Mouse (Mus musculus): ENCODE results near the gene Nudt15. TPM values are rescaled to one million over a fixed set of nuclear protein-coding genes. Genes with fewer than 3 reads are reported as not detected.
"Not testable (repeated sequence)": the region's sequence is repeated elsewhere in the genome, so short reads cannot be mapped to it uniquely, and the experiment has no call there.

Nudt15 gene
- polyA plus RNA-seq (2014; fragmentation: Nextera tagmentation; extraction: Ambion mirVana): 4.2 and 5.6 TPM in 2 replicates

DNA sequence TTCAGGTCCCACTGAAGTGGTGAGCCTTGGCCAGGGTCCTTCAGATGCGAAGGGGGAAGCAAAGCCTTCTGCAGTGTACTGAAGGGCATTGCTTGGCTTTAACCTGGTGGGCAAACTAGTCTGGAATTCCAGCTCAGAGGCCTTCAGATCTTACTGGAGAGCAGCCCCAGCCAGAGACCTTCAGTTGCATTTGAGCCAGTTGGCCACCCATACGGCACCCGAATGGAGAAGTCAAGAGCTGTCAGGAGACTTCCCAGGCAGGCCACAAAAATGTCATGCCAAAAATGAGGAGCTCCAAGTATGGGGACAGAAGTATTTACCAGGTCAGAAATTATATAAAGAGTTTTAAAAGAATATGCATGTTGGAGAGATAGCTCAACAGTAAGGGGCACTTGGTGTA lies at the start of gene Nudt15:
Nudt15 (minus strand) TSS at position 192 of the 400 bp plus-strand sequence.
- peaks cover 5% of the 10 kb centered on the region; the same call in 1 of the 2 replicates for H3K4me1 ChIP-seq (ENCODE audit: control insufficient read depth, insufficient read depth, low read length)
- H3K9me3 ChIP-seq (replicated peaks; ENCODE audit: control insufficient read depth, low read length): no peaks in the 10 kb centered on the region
- H3K4me3 ChIP-seq (ENCODE audit: low read depth, low read length): no peak within 1 kb of the TSS
- WGBS (ENCODE audit: insufficient replicate concordance): 83% methylated on average over 3 of the region's 3 CpGs
- H3K27ac ChIP-seq (ENCODE audit: low read depth, low read length): no peak within 1 kb of the TSS
- no peak for ATAC-seq (replicated peaks; ENCODE audit: insufficient number of reproducible peaks, low FRiP score, low TSS enrichment)
- no peaks in the 10 kb centered on the region for H3K27me3 ChIP-seq (ENCODE audit: control insufficient read depth, insufficient read depth, low read length)
- no peak within 1 kb of the TSS for H3K4me2 ChIP-seq
- no peak within 1 kb of the TSS for H3K9ac ChIP-seq (ENCODE audit: low read depth, low read length)
- no peaks in the 10 kb centered on the region for H3K36me3 ChIP-seq (ENCODE audit: control insufficient read depth, insufficient read depth, low read length)

GRCm38 (mm10) chr14:73592166-73592565 lies 44.1 kb upstream of the Nudt15 start:
- no peak for ATAC-seq (replicated peaks; ENCODE audit: insufficient number of reproducible peaks, low FRiP score, low TSS enrichment)
- WGBS (ENCODE audit: insufficient replicate concordance): 77% methylated on average over 1 of the region's 1 CpGs
- H3K36me3 ChIP-seq (ENCODE audit: control insufficient read depth, insufficient read depth, low read length): peaks cover 8% of the 10 kb centered on the region

DNA sequence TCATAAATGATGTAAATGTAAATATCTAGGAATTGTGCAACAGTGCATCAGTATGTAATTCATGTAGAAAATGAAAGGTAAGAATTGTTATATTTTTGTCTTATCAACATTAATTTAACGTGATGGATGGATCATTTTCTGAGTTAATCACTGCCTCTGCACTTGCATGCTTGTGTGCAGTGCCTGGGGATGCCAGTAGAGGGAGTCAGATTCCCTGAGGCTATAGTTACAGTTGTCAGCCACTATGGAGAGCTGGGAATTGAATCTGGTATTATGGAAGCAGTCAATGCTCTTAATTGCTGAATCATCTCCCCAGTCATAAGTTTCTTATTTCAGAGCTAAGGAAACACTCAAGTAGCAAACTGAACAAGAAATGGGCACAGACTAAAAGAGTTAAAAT lies 40.0 kb upstream of the Nudt15 start:
- Histone ChIP-seq H3K4me3 (ENCODE audit: low read depth, low read length) (no peak overlapping the region), H3K4me2 (no peak overlapping the region), H3K36me3 (ENCODE audit: control insufficient read depth, insufficient read depth, low read length) (peaks cover 8% of the 10 kb centered on the region), H3K9ac (ENCODE audit: low read depth, low read length) (no peak overlapping the region), H3K9me3 (replicated peaks; ENCODE audit: control insufficient read depth, low read length) (no peaks in the 10 kb centered on the region), H3K27ac (ENCODE audit: low read depth, low read length) (no peak overlapping the region), H3K4me1 (ENCODE audit: control insufficient read depth, insufficient read depth, low read length) (no peaks in the 10 kb centered on the region), H3K27me3 (ENCODE audit: control insufficient read depth, insufficient read depth, low read length) (no peaks in the 10 kb centered on the region)
- no peak for ATAC-seq (replicated peaks; ENCODE audit: insufficient number of reproducible peaks, low FRiP score, low TSS enrichment)
- 67% methylated on average over 1 of the region's 1 CpGs for WGBS (ENCODE audit: insufficient replicate concordance)

More at GRCm38 (mm10) chr14:73592166-73592565, 44.1 kb upstream of the Nudt15 start:
- Histone ChIP-seq H3K9me3 (replicated peaks; ENCODE audit: control insufficient read depth, low read length) (no peaks in the 10 kb centered on the region), H3K9ac (ENCODE audit: low read depth, low read length) (no peak overlapping the region), H3K27me3 (ENCODE audit: control insufficient read depth, insufficient read depth, low read length) (no peaks in the 10 kb centered on the region), H3K27ac (ENCODE audit: low read depth, low read length) (no peak overlapping the region), H3K4me1 (ENCODE audit: control insufficient read depth, insufficient read depth, low read length) (no peaks in the 10 kb centered on the region), H3K4me3 (ENCODE audit: low read depth, low read length) (no peak overlapping the region), H3K4me2 (no peak overlapping the region)

DNA sequence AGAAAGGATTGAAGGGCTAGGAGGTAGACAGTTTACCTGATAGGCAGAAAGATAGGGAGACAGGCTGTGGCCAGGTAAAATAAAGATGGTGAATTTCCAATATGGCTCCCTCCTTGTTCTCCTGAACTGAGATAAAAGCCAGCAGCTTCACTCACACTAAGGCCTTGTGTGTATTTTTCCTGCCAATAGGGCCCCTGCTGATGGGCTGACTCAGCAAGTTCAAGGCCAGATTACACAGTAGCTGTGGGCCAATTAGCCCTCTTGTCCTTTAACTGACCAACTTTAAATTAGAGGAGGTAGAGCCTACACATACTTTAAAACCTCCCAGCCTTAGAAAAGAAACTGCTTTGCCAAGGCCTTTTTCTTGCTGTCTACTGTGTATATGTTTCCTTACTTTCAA lies 28.3 kb upstream of the Nudt15 start:
- peaks cover 6% of the 10 kb centered on the region; the same call in 1 of the 2 replicates for H3K36me3 ChIP-seq (ENCODE audit: control insufficient read depth, insufficient read depth, low read length)
- H3K9me3 ChIP-seq (replicated peaks; ENCODE audit: control insufficient read depth, low read length): no peaks in the 10 kb centered on the region
- H3K4me1 ChIP-seq (ENCODE audit: control insufficient read depth, insufficient read depth, low read length): no peaks in the 10 kb centered on the region
- no peak overlapping the region for H3K27ac ChIP-seq (ENCODE audit: low read depth, low read length)
- no peak overlapping the region for H3K9ac ChIP-seq (ENCODE audit: low read depth, low read length)
- no peak overlapping the region for H3K4me3 ChIP-seq (ENCODE audit: low read depth, low read length)
- no peak for ATAC-seq (replicated peaks; ENCODE audit: insufficient number of reproducible peaks, low FRiP score, low TSS enrichment)
- no peak overlapping the region for H3K4me2 ChIP-seq
- H3K27me3 ChIP-seq (ENCODE audit: control insufficient read depth, insufficient read depth, low read length): no peaks in the 10 kb centered on the region

GRCm38 (mm10) chr14:73574053-73574452 lies 26.0 kb upstream of the Nudt15 start:
- no peak overlapping the region for H3K27ac ChIP-seq (ENCODE audit: low read depth, low read length)

GRCm38 (mm10) chr14:73571143-73571542 lies 23.1 kb upstream of the Nudt15 start:
- no peak for ATAC-seq (replicated peaks; ENCODE audit: insufficient number of reproducible peaks, low FRiP score, low TSS enrichment)
- Histone ChIP-seq H3K4me3 (ENCODE audit: low read depth, low read length) (no peak overlapping the region), H3K9ac (ENCODE audit: low read depth, low read length) (no peak overlapping the region), H3K27me3 (ENCODE audit: control insufficient read depth, insufficient read depth, low read length) (no peaks in the 10 kb centered on the region), H3K27ac (ENCODE audit: low read depth, low read length) (no peak overlapping the region), H3K4me2 (no peak overlapping the region), H3K36me3 (ENCODE audit: control insufficient read depth, insufficient read depth, low read length) (peaks cover 4% of the 10 kb centered on the region; the same call in 1 of the 2 replicates), H3K9me3 (replicated peaks; ENCODE audit: control insufficient read depth, low read length) (no peaks in the 10 kb centered on the region), H3K4me1 (ENCODE audit: control insufficient read depth, insufficient read depth, low read length) (no peaks in the 10 kb centered on the region)
- WGBS (ENCODE audit: insufficient replicate concordance): 71% methylated on average over 4 of the region's 4 CpGs

More at GRCm38 (mm10) chr14:73574053-73574452, 26.0 kb upstream of the Nudt15 start:
- no peak overlapping the region for H3K4me2 ChIP-seq
- H3K4me3 ChIP-seq (ENCODE audit: low read depth, low read length): no peak overlapping the region
- H3K27me3 ChIP-seq (ENCODE audit: control insufficient read depth, insufficient read depth, low read length): no peaks in the 10 kb centered on the region
- H3K9ac ChIP-seq (ENCODE audit: low read depth, low read length): no peak overlapping the region
- WGBS (ENCODE audit: insufficient replicate concordance): 69% methylated on average over 5 of the region's 5 CpGs
- no peaks in the 10 kb centered on the region for H3K9me3 ChIP-seq (replicated peaks; ENCODE audit: control insufficient read depth, low read length)
- peaks cover 6% of the 10 kb centered on the region; the same call in 1 of the 2 replicates for H3K36me3 ChIP-seq (ENCODE audit: control insufficient read depth, insufficient read depth, low read length)
- no peak for ATAC-seq (replicated peaks; ENCODE audit: insufficient number of reproducible peaks, low FRiP score, low TSS enrichment)
- no peaks in the 10 kb centered on the region for H3K4me1 ChIP-seq (ENCODE audit: control insufficient read depth, insufficient read depth, low read length)

DNA sequence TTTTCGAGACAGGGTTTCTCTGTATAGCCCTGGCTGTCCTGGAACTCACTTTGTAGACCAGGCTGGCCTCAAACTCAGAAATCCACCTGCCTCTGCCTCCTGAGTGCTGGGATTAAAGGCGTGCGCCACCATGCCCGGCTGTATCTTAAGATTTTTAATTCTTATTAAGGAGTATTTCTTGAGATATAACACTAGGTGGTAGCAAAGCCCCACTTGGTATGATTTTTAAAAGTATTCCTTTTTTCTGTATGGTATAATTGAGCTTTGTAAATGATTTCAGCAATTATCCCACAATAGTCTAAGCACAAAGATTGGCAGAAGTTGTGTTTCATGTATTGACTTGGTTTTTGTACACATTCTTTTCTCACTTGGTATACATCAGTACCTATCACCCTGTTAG lies 21.8 kb upstream of the Nudt15 start:
- H3K27me3 ChIP-seq (ENCODE audit: control insufficient read depth, insufficient read depth, low read length); H3K4me2 ChIP-seq; H3K27ac ChIP-seq (ENCODE audit: low read depth, low read length); H3K9ac ChIP-seq (ENCODE audit: low read depth, low read length); H3K9me3 ChIP-seq (replicated peaks; ENCODE audit: control insufficient read depth, low read length); H3K36me3 ChIP-seq (ENCODE audit: control insufficient read depth, insufficient read depth, low read length); ATAC-seq (replicated peaks; ENCODE audit: insufficient number of reproducible peaks, low FRiP score, low TSS enrichment); H3K4me1 ChIP-seq (ENCODE audit: control insufficient read depth, insufficient read depth, low read length); H3K4me3 ChIP-seq (ENCODE audit: low read depth, low read length): not testable (repeated sequence)
- WGBS (ENCODE audit: insufficient replicate concordance): 91% methylated on average over 4 of the region's 4 CpGs

GRCm38 (mm10) chr14:73553122-73553696 lies 5.2 kb upstream of the Nudt15 start:
- H3K27me3 ChIP-seq (ENCODE audit: control insufficient read depth, insufficient read depth, low read length): no peaks in the 10 kb centered on the region
- H3K9ac ChIP-seq (ENCODE audit: low read depth, low read length): peak overlapping the region; percentile 98
- H3K4me1 ChIP-seq (ENCODE audit: control insufficient read depth, insufficient read depth, low read length): peaks cover 10% of the 10 kb centered on the region
- H3K36me3 ChIP-seq (ENCODE audit: control insufficient read depth, insufficient read depth, low read length): 0 out of 2 replicates have a peak, but pooled peaks cover 3% of the 10 kb centered on the region
- ATAC-seq (replicated peaks; ENCODE audit: insufficient number of reproducible peaks, low FRiP score, low TSS enrichment): peak; percentile 28
- peak overlapping the region; percentile 90 for H3K4me2 ChIP-seq
- H3K27ac ChIP-seq (ENCODE audit: low read depth, low read length): peak overlapping the region; percentile 62
- H3K9me3 ChIP-seq (replicated peaks; ENCODE audit: control insufficient read depth, low read length): no peaks in the 10 kb centered on the region
- WGBS (ENCODE audit: insufficient replicate concordance): under 1% methylated on average over 10 of the region's 10 CpGs
- H3K4me3 ChIP-seq (ENCODE audit: low read depth, low read length): peak overlapping the region; percentile 100
